Mouse (Mus musculus): Measurements from ENCODE around the gene Ddah1.

GRCm38 (mm10) chr3:145862521-145862920, 104.0 kb downstream of the Ddah1 start:
- TF ChIP-seq CTCF (IDR thresholded peaks at IDR 0.05; ENCODE audit: low read depth), result no peak
- TF ChIP-seq EP300 (IDR thresholded peaks at IDR 0.05; ENCODE audit: low read depth), result no peak

All from heart, postnatal 0 days (tissue).